Comparison of ENCODE assay signal across 11 mouse cellular contexts in genomic region chr14:16328959-16329480, GRCm38 (mm10). TPM values are rescaled to one million over a fixed set of nuclear protein-coding genes. Genes with fewer than 3 reads are reported as not detected.
DNase-seq lines count a peak whose midpoint lies in the region; ATAC-seq and TF ChIP-seq lines count a peak whose summit lies in the region.
"Had no signal": no experiment of that assay in that cellular context is flagged by ENCODE, and none has a peak within 500 bp of the region (broad histone marks: within the 10 kb centered on the region; RNA-seq: fewer than 3 reads in every experiment).

No protein-coding gene starts in this region.

- TF ChIP-seq POLR2A in heart, adult 2 months (IDR thresholded peaks at IDR 0.05; ENCODE audit: insufficient read depth, low read depth, low read length) = no peak

- H3K9me3 ChIP-seq in heart, embryonic 10.5 days = no peaks in the 10 kb centered on the region
- H3K9me3 ChIP-seq in lung, embryonic 14.5 days (ENCODE audit: low read depth, low read length) = no peaks in the 10 kb centered on the region
- H3K9me3 ChIP-seq in embryonic facial prominence, embryonic 14.5 days (ENCODE audit: control insufficient read depth, low read length) = no peaks in the 10 kb centered on the region
- H3K9me3 ChIP-seq in stomach, embryonic 15.5 days = no peaks in the 10 kb centered on the region
- H3K9me3 ChIP-seq: lung, embryonic 15.5 days had no signal

- whole genome bisulfite sequencing in heart, embryonic 10.5 days = 38% methylated on average over 5 of the region's 5 CpGs
- 37% methylated on average over 5 of the region's 5 CpGs for WGBS in heart, adult 2 months
- 36% methylated on average over 5 of the region's 5 CpGs for WGBS in lung, embryonic 14.5 days
- 29% methylated on average over 5 of the region's 5 CpGs for WGBS in embryonic facial prominence, embryonic 14.5 days
- 47% methylated on average over 5 of the region's 5 CpGs for WGBS in stomach, embryonic 15.5 days

- ATAC-seq in lung, embryonic 14.5 days (ENCODE audit: insufficient read depth) = no peak
- peak; percentile 31; the same call in 1 of the 2 replicates for ATAC-seq in embryonic facial prominence, embryonic 14.5 days (ENCODE audit: low read depth)
- ATAC-seq in stomach, embryonic 15.5 days (ENCODE audit: insufficient read depth, low FRiP score, low read depth) = no peak

- intact Hi-C loops in heart, adult 2 months (cut with DNase I) = no loop called here

- no peaks in the 10 kb centered on the region for H3K27me3 ChIP-seq in heart, embryonic 10.5 days (ENCODE audit: insufficient read depth, poor library complexity, severe bottlenecking)
- H3K27me3 ChIP-seq in heart, adult 2 months (ENCODE audit: control insufficient read depth, insufficient read depth, low read length) = no peaks in the 10 kb centered on the region
- H3K27me3 ChIP-seq in lung, embryonic 14.5 days (ENCODE audit: insufficient read depth, low read length) = no peaks in the 10 kb centered on the region
- no peaks in the 10 kb centered on the region for H3K27me3 ChIP-seq in embryonic facial prominence, embryonic 14.5 days (replicated peaks; ENCODE audit: control insufficient read depth, insufficient read depth, low read length)
- H3K27me3 ChIP-seq in stomach, embryonic 15.5 days (replicated peaks) = no peaks in the 10 kb centered on the region
- H3K27me3 ChIP-seq: lung, embryonic 15.5 days had no signal

- no peak overlapping the region for H3K4me2 ChIP-seq in lung, embryonic 14.5 days
- 0 out of 2 replicates have a peak overlapping the region, but pooled peaks have one; percentile 7 for H3K4me2 ChIP-seq in embryonic facial prominence, embryonic 14.5 days (ENCODE audit: low read depth, low read length)
- H3K4me2 ChIP-seq in stomach, embryonic 15.5 days = no peak overlapping the region
- H3K4me2 ChIP-seq: lung, embryonic 15.5 days had no signal

- H3K36me3 ChIP-seq in heart, embryonic 10.5 days = no peaks in the 10 kb centered on the region
- H3K36me3 ChIP-seq in heart, adult 2 months (ENCODE audit: control insufficient read depth, insufficient read depth, low read length) = no peaks in the 10 kb centered on the region
- no peaks in the 10 kb centered on the region for H3K36me3 ChIP-seq in lung, embryonic 14.5 days (ENCODE audit: insufficient read depth)
- no peaks in the 10 kb centered on the region for H3K36me3 ChIP-seq in embryonic facial prominence, embryonic 14.5 days (ENCODE audit: control insufficient read depth, insufficient read depth, low read length)
- no peaks in the 10 kb centered on the region for H3K36me3 ChIP-seq in stomach, embryonic 15.5 days
- H3K36me3 ChIP-seq: lung, embryonic 15.5 days had no signal

- no peaks in the 10 kb centered on the region for H3K79me2 ChIP-seq in heart, adult 2 months (replicated peaks; ENCODE audit: control insufficient read depth, insufficient read depth, low read length)

- no peak overlapping the region for H3K4me3 ChIP-seq in heart, embryonic 10.5 days
- no peak overlapping the region for H3K4me3 ChIP-seq in heart, adult 2 months
- no peak overlapping the region for H3K4me3 ChIP-seq in lung, embryonic 14.5 days (ENCODE audit: low read depth, low read length)
- H3K4me3 ChIP-seq in embryonic facial prominence, embryonic 14.5 days (ENCODE audit: low read depth, low read length) = no peak overlapping the region
- no peak overlapping the region for H3K4me3 ChIP-seq in stomach, embryonic 15.5 days (replicated peaks)
- H3K4me3 ChIP-seq: lung, embryonic 15.5 days had no signal

- no peak for DNase-seq in heart, embryonic 10.5 days (ENCODE audit: low spot score)
- DNase-seq in heart, adult 2 months = no peak
- DNase-seq in lung, embryonic 14.5 days = no peak
- DNase-seq in lung, postnatal 36 days = no peak
- DNase-seq in embryonic facial prominence, embryonic 14.5 days (ENCODE audit: low spot score) = no peak
- DNase-seq in adrenal gland, postnatal 25 days = no peak
- DNase-seq in T-cell, adult 2 months (ENCODE audit: low spot score) = no peak
- DNase-seq: cerebellum, postnatal 14 days; layer of hippocampus, adult 9-11 months had no signal

- no peak for TF ChIP-seq EP300 in heart, adult 2 months (IDR thresholded peaks at IDR 0.05; ENCODE audit: insufficient read depth, low read depth, low read length)

- no peak for TF ChIP-seq CTCF in heart, adult 2 months (IDR thresholded peaks at IDR 0.05)
- TF ChIP-seq CTCF in lung, embryonic 14.5 days (IDR thresholded peaks at IDR 0.05; ENCODE audit: low read depth) = no peak

- H3K27ac ChIP-seq in heart, embryonic 10.5 days = peak overlapping the region; percentile 81
- H3K27ac ChIP-seq in heart, adult 2 months = no peak overlapping the region
- H3K27ac ChIP-seq in lung, embryonic 14.5 days (ENCODE audit: low read depth) = peak overlapping the region; percentile 42; the same call in 1 of the 2 replicates
- peak overlapping the region; percentile 76 for H3K27ac ChIP-seq in embryonic facial prominence, embryonic 14.5 days (replicated peaks; ENCODE audit: low read depth, low read length)
- peak overlapping the region; percentile 46; the same call in 1 of the 2 replicates for H3K27ac ChIP-seq in stomach, embryonic 15.5 days
- H3K27ac ChIP-seq: lung, embryonic 15.5 days had no signal

- H3K9ac ChIP-seq in heart, adult 2 months (ENCODE audit: low read depth, low read length) = no peak overlapping the region
- no peak overlapping the region; the same call in 1 of the 2 replicates for H3K9ac ChIP-seq in lung, embryonic 14.5 days
- no peak overlapping the region for H3K9ac ChIP-seq in embryonic facial prominence, embryonic 14.5 days (ENCODE audit: low read depth, low read length)
- H3K9ac ChIP-seq in stomach, embryonic 15.5 days = no peak overlapping the region
- H3K9ac ChIP-seq: lung, embryonic 15.5 days had no signal

- H3K4me1 ChIP-seq in heart, embryonic 10.5 days = peaks cover 11% of the 10 kb centered on the region
- H3K4me1 ChIP-seq in heart, adult 2 months (ENCODE audit: control insufficient read depth, insufficient read depth, low read length) = peaks cover 2% of the 10 kb centered on the region; the same call in 1 of the 2 replicates
- peaks cover 6% of the 10 kb centered on the region; the same call in 1 of the 2 replicates for H3K4me1 ChIP-seq in lung, embryonic 14.5 days (ENCODE audit: insufficient read depth)
- peaks cover 12% of the 10 kb centered on the region for H3K4me1 ChIP-seq in embryonic facial prominence, embryonic 14.5 days (ENCODE audit: control insufficient read depth, insufficient read depth, low read length)
- H3K4me1 ChIP-seq in stomach, embryonic 15.5 days = no peaks in the 10 kb centered on the region

RNA-seq across cellular contexts. Expression of gene Top2b, which starts 36.0 kb away (rescaled TPM):
- polyA plus RNA-seq in heart, embryonic 10.5 days (2016; fragmentation: Nextera tagmentation; extraction: Ambion mirVana) = 39.3 and 49.6 TPM in 2 replicates
- 10 to 100 TPM; 49.1 to 55.1 TPM for total RNA-seq in heart, adult 2 months (2021)
- polyA plus RNA-seq in heart, adult 2 months (2012; rRNA removed) = 9.9 and 30.3 TPM in 2 replicates
- 101 and 103 TPM in 2 replicates for polyA plus RNA-seq in lung, embryonic 14.5 days (2014; fragmentation: Nextera tagmentation; extraction: Ambion mirVana)
- polyA plus RNA-seq in embryonic facial prominence, embryonic 14.5 days (2014; fragmentation: Nextera tagmentation; extraction: Ambion mirVana) = 80.2 and 80.5 TPM in 2 replicates
- polyA plus RNA-seq in stomach, embryonic 15.5 days (2015; fragmentation: Nextera tagmentation; extraction: Ambion mirVana) = 36.6 and 43.3 TPM in 2 replicates
- 97.3 and 97.4 TPM in 2 replicates for total RNA-seq in adrenal gland, postnatal 25 days (2021)
